Mouse (Mus musculus): Measurements from ENCODE around the gene Prdm16. TPM values are rescaled to one million over a fixed set of nuclear protein-coding genes. Genes with fewer than 3 reads are reported as not detected.

Gene Prdm16
- polyA plus RNA-seq, 1 experiment from 2014 or later, result 18.1 TPM

DNA sequence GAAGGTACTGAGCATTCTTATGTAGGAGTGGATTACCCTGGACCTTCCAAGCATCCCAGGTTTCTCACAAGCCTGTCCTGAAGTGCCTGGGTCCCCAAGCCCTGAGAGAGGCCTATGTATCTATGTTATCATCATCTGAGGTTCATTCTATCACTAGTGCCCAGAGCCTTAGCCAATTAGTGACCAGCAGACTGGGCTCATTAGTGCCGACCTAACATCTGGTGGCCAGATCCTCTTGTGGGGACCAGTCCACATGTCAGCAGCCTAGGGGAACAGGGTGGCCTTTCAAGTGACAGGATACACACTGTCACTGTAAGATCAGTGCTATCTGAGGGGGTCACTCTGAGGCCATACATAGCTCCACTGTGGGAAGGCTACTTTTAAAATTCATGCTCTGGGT is 35.4 kb upstream of the Prdm16 start:
- WGBS, result 57% methylated on average over 1 of the region's 1 CpGs
- Histone ChIP-seq H3K4me1 (ENCODE audit: control insufficient read depth in 2 of 2, insufficient read depth in 2 of 2, low read length in 2 of 2) (no peaks in the 10 kb centered on the region; a peak in 1 of 4 replicates), H3K9ac (ENCODE audit: low read length) (no peak overlapping the region), H3K4me3 (ENCODE audit: control insufficient read depth in 1 of 2, insufficient read depth in 1 of 2, low read depth in 1 of 2, low read length in 2 of 2) (no peak overlapping the region), H3K27me3 (ENCODE audit: control insufficient read depth, insufficient read depth, low read length) (peaks cover 7% of the 10 kb centered on the region), H3K27ac (replicated peaks in 1 of 2; ENCODE audit: control insufficient read depth in 1 of 2, insufficient read depth in 1 of 2, low read depth in 2 of 2, low read length in 2 of 2) (no peak overlapping the region), H3K9me3 (ENCODE audit: control insufficient read depth, low read length) (no peaks in the 10 kb centered on the region), H3K4me2 (ENCODE audit: low read length) (no peak overlapping the region), H3K36me3 (ENCODE audit: control insufficient read depth, insufficient read depth, low read length) (no peaks in the 10 kb centered on the region)
- no peak for ATAC-seq (ENCODE audit: insufficient number of reproducible peaks, insufficient read depth, low FRiP score, low read depth)

GRCm38 (mm10) chr4:154671232-154671912 is 34.7 kb upstream of the Prdm16 start:
- WGBS, result 67% methylated on average over 8 of the region's 8 CpGs
- H3K36me3 ChIP-seq (ENCODE audit: control insufficient read depth, insufficient read depth, low read length), result no peaks in the 10 kb centered on the region
- H3K4me2 ChIP-seq (ENCODE audit: low read length), result no peak overlapping the region
- no peaks in the 10 kb centered on the region for H3K9me3 ChIP-seq (ENCODE audit: control insufficient read depth, low read length)
- H3K9ac ChIP-seq (ENCODE audit: low read length), result no peak overlapping the region
- peaks cover 7% of the 10 kb centered on the region for H3K27me3 ChIP-seq (ENCODE audit: control insufficient read depth, insufficient read depth, low read length)
- H3K27ac ChIP-seq (replicated peaks in 1 of 2; ENCODE audit: control insufficient read depth in 1 of 2, insufficient read depth in 1 of 2, low read depth in 2 of 2, low read length in 2 of 2), result no peak overlapping the region
- H3K4me1 ChIP-seq (ENCODE audit: control insufficient read depth in 2 of 2, insufficient read depth in 2 of 2, low read length in 2 of 2), result no peaks in the 10 kb centered on the region; a peak in 1 of 4 replicates
- no peak for ATAC-seq (ENCODE audit: insufficient number of reproducible peaks, insufficient read depth, low FRiP score, low read depth)
- no peak overlapping the region for H3K4me3 ChIP-seq (ENCODE audit: control insufficient read depth in 1 of 2, insufficient read depth in 1 of 2, low read depth in 1 of 2, low read length in 2 of 2)

- H3K9me3 ChIP-seq (ENCODE audit: control insufficient read depth, low read length), result no peaks in the 10 kb centered on the region
- no peak within 1 kb of the TSS for H3K9ac ChIP-seq (ENCODE audit: low read length)
- H3K27me3 ChIP-seq (ENCODE audit: control insufficient read depth, insufficient read depth, low read length), result peaks cover 6% of the 10 kb centered on the region
- H3K4me3 ChIP-seq (ENCODE audit: control insufficient read depth in 1 of 2, insufficient read depth in 1 of 2, low read depth in 1 of 2, low read length in 2 of 2), result no peak within 1 kb of the TSS
- no peak within 1 kb of the TSS for H3K27ac ChIP-seq (replicated peaks in 1 of 2; ENCODE audit: control insufficient read depth in 1 of 2, insufficient read depth in 1 of 2, low read depth in 2 of 2, low read length in 2 of 2)
- no peak within 1 kb of the TSS for H3K4me2 ChIP-seq (ENCODE audit: low read length)
- no peaks in the 10 kb centered on the region for H3K36me3 ChIP-seq (ENCODE audit: control insufficient read depth, insufficient read depth, low read length)
- no peak for ATAC-seq (ENCODE audit: insufficient number of reproducible peaks, insufficient read depth, low FRiP score, low read depth)
- H3K4me1 ChIP-seq (ENCODE audit: control insufficient read depth in 2 of 2, insufficient read depth in 2 of 2, low read length in 2 of 2), result no peaks in the 10 kb centered on the region
- 83% methylated on average over 2 of the region's 2 CpGs for WGBS
Observed at GRCm38 (mm10) chr4:154667767-154668166, 31.1 kb upstream of the Prdm16 start, which contains the start of gene Actrt2. TSS of gene Actrt2 (minus strand) at chr4:154667867.

DNA sequence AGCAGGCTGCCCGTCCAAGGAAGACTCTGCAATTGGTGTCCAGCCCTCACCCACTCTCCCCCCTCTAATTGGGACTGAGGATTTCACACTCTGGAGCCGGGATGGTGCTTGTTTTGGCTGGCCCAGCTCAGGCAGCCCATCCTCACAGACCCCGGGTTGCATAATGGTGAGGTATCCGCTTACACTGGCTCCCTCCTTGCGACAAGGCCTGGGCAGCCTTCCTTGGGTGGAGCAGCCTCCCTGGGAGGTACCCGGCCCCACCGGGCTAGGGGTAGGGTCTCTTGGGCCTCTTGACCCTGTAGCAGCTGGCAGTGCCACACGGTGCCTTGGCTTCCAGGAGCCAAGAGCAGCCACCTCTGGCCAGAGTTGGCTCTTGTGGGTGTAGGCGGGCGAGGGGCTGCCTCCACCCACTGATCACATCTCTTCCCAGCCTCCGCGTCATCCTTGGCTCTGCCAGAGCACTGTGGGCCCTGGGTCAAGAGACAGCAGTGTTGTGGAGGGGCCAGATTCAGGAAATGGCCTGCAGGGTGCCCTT is 26.1 kb upstream of the Prdm16 start:
- Histone ChIP-seq H3K4me2 (ENCODE audit: low read length) (no peak overlapping the region), H3K4me1 (ENCODE audit: control insufficient read depth in 2 of 2, insufficient read depth in 2 of 2, low read length in 2 of 2) (no peaks in the 10 kb centered on the region; a peak in 1 of 4 replicates), H3K9ac (ENCODE audit: low read length) (no peak overlapping the region), H3K27ac (replicated peaks in 1 of 2; ENCODE audit: control insufficient read depth in 1 of 2, insufficient read depth in 1 of 2, low read depth in 2 of 2, low read length in 2 of 2) (no peak overlapping the region), H3K27me3 (ENCODE audit: control insufficient read depth, insufficient read depth, low read length) (peaks cover 10% of the 10 kb centered on the region), H3K9me3 (ENCODE audit: control insufficient read depth, low read length) (no peaks in the 10 kb centered on the region), H3K36me3 (ENCODE audit: control insufficient read depth, insufficient read depth, low read length) (no peaks in the 10 kb centered on the region), H3K4me3 (ENCODE audit: control insufficient read depth in 1 of 2, insufficient read depth in 1 of 2, low read depth in 1 of 2, low read length in 2 of 2) (no peak overlapping the region)
- ATAC-seq (ENCODE audit: insufficient number of reproducible peaks, insufficient read depth, low FRiP score, low read depth), result no peak
- 61% methylated on average over 12 of the region's 12 CpGs for WGBS

DNA sequence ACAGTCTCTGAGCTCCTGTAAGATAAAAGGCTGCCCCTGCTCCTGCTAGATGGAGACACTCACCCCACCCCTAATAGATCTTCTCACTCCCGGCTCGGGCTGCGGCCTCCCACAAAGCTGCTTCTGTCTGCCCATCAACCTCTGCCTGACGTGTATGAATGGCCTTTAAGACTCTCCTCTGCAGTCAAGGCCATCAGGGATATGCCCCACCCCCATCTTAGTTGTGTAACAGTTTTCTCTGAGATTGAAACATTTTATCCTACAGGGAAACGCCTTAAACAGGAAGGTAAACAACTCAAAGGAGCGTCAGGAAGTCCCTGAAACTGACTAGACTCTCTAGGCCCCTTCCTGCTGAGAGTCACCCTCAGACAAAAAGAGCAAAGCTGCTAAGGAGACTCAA is 24.6 kb upstream of the Prdm16 start:
- Histone ChIP-seq H3K4me3 (ENCODE audit: control insufficient read depth in 1 of 2, insufficient read depth in 1 of 2, low read depth in 1 of 2, low read length in 2 of 2) (no peak overlapping the region), H3K9me3 (ENCODE audit: control insufficient read depth, low read length) (no peaks in the 10 kb centered on the region), H3K4me2 (ENCODE audit: low read length) (no peak overlapping the region), H3K4me1 (ENCODE audit: control insufficient read depth in 2 of 2, insufficient read depth in 2 of 2, low read length in 2 of 2) (no peaks in the 10 kb centered on the region; a peak in 1 of 4 replicates), H3K36me3 (ENCODE audit: control insufficient read depth, insufficient read depth, low read length) (no peaks in the 10 kb centered on the region), H3K27me3 (ENCODE audit: control insufficient read depth, insufficient read depth, low read length) (peaks cover 10% of the 10 kb centered on the region), H3K9ac (ENCODE audit: low read length) (no peak overlapping the region), H3K27ac (replicated peaks in 1 of 2; ENCODE audit: control insufficient read depth in 1 of 2, insufficient read depth in 1 of 2, low read depth in 2 of 2, low read length in 2 of 2) (no peak overlapping the region)
- WGBS, result 58% methylated on average over 6 of the region's 6 CpGs
- ATAC-seq (ENCODE audit: insufficient number of reproducible peaks, insufficient read depth, low FRiP score, low read depth), result no peak

DNA sequence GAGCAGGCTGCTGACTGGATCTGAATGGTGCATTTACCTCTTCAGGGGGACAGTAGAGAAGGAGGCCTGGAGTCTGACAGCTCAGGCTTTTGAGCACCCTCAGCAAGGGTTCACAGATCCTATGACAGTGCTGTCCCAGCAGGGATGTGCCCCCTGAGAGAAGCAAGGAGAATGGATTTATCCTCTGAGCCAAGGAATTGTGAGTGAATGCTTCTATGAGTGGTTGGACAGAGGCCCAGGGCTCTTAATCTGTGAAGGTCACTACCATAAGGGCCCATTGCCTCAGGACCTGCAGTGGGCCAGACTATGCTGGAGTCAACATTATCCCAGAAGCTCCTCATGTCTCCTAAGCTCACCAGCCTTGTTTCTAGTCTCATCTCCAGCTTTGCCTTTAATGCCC is 23.4 kb upstream of the Prdm16 start:
- Histone ChIP-seq H3K27ac (replicated peaks in 1 of 2; ENCODE audit: control insufficient read depth in 1 of 2, insufficient read depth in 1 of 2, low read depth in 2 of 2, low read length in 2 of 2) (no peak overlapping the region), H3K4me2 (ENCODE audit: low read length) (no peak overlapping the region), H3K9me3 (ENCODE audit: control insufficient read depth, low read length) (no peaks in the 10 kb centered on the region), H3K9ac (ENCODE audit: low read length) (no peak overlapping the region), H3K4me3 (ENCODE audit: control insufficient read depth in 1 of 2, insufficient read depth in 1 of 2, low read depth in 1 of 2, low read length in 2 of 2) (no peak overlapping the region), H3K27me3 (ENCODE audit: control insufficient read depth, insufficient read depth, low read length) (peaks cover 10% of the 10 kb centered on the region), H3K36me3 (ENCODE audit: control insufficient read depth, insufficient read depth, low read length) (no peaks in the 10 kb centered on the region), H3K4me1 (ENCODE audit: control insufficient read depth in 2 of 2, insufficient read depth in 2 of 2, low read length in 2 of 2) (no peaks in the 10 kb centered on the region; a peak in 1 of 4 replicates)
- ATAC-seq (ENCODE audit: insufficient number of reproducible peaks, insufficient read depth, low FRiP score, low read depth), result no peak

DNA sequence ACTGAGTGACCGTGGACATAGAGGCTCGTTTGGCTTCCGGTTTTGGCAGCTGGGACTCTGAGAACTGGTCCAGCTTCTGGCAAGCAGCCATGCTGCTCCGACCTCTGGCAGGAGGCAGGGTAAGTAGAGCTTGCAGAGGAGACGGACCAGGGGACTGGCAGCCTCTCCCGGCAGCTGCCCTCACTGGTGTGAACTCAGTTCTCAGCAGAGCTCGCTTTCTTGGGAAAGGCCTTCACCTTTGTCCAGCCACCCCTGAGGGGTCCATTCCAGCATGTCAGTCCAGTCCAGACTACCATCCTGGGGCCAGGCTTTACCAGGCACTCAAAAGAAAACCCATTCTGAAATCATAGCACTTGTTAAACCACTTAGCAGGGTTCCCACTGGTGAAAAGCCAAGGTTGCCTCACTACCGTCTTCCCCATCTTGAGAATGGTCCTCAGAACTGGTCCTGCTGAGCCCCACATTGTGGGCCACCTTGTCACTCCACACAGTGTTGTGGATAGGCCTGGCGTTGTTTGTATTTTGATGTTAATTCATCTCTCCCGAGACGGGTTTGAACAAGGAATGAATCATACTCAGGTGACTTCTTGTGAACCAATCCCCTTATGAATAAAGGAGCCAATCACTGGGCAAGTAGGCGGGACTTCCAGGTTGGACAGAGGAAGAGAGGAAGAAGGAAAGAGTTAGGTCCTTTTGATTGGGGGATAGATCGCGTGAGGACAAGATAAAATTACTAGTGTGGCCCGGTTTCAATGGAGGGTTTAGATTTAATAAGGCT is 18.6 kb upstream of the Prdm16 start:
- Histone ChIP-seq H3K36me3 (ENCODE audit: control insufficient read depth, insufficient read depth, low read length) (no peaks in the 10 kb centered on the region), H3K9ac (ENCODE audit: low read length) (no peak overlapping the region), H3K27me3 (ENCODE audit: control insufficient read depth, insufficient read depth, low read length) (0 out of 2 replicates have a peak, but pooled peaks cover 3% of the 10 kb centered on the region), H3K4me3 (ENCODE audit: control insufficient read depth in 1 of 2, insufficient read depth in 1 of 2, low read depth in 1 of 2, low read length in 2 of 2) (no peak overlapping the region), H3K4me2 (ENCODE audit: low read length) (no peak overlapping the region), H3K27ac (replicated peaks in 1 of 2; ENCODE audit: control insufficient read depth in 1 of 2, insufficient read depth in 1 of 2, low read depth in 2 of 2, low read length in 2 of 2) (no peak overlapping the region), H3K4me1 (ENCODE audit: control insufficient read depth in 2 of 2, insufficient read depth in 2 of 2, low read length in 2 of 2) (peaks cover 3 to 8% of the 10 kb centered on the region in 2 experiments; a peak in 3 of 4 replicates), H3K9me3 (ENCODE audit: control insufficient read depth, low read length) (no peaks in the 10 kb centered on the region)
- 70% methylated on average over 15 of the region's 15 CpGs for WGBS
- ATAC-seq (ENCODE audit: insufficient number of reproducible peaks, insufficient read depth, low FRiP score, low read depth), result no peak

Measured in heart, embryonic 14.5 days (tissue).